Mouse (Mus musculus) lung, postnatal 0 days (tissue): ENCODE data around the gene Kcnk15. TPM values are rescaled to one million over a fixed set of nuclear protein-coding genes. Genes with fewer than 3 reads are reported as not detected.

Experiments used
- ATAC-seq: fragments of 200-750 bp; cut with Nextera tagmentation; 2 replicates; pipeline ENCODE4 v1.8.0; 2017; ENCODE audit warnings: moderate library complexity
- DNase-seq: peaks from one replicate; pipeline ENCODE4 v3.0.0-alpha.2; 2016; ENCODE audit warnings: low spot score
- H3K27ac ChIP-seq: fragments of 300-500 bp; sonication (generic); 2 replicates; pipeline ENCODE4 v1.5.1; 2014; ENCODE audit warnings: antibody characterized with exemption, mild to moderate bottlenecking, low read length, mixed read lengths
- H3K27me3 ChIP-seq: fragments of 300-500 bp; sonication (generic); replicated peaks from 2 replicates; pipeline ENCODE4 v1.6.1; 2014; ENCODE audit warnings: low read length, mixed read lengths; ENCODE audit not compliant: insufficient read depth
- H3K36me3 ChIP-seq: fragments of 300-500 bp; sonication (generic); 2 replicates; pipeline ENCODE4 v1.6.1; 2014; ENCODE audit warnings: low read length, mixed read lengths; ENCODE audit not compliant: insufficient read depth
- H3K4me1 ChIP-seq: fragments of 300-500 bp; sonication (generic); 2 replicates; pipeline ENCODE4 v1.6.1; 2014; ENCODE audit warnings: antibody characterized with exemption, low read depth, low read length, mixed read lengths; ENCODE audit not compliant: insufficient read depth
- H3K4me2 ChIP-seq: fragments of 300-500 bp; sonication (generic); replicated peaks from 2 replicates; pipeline ENCODE4 v1.6.1; 2014; ENCODE audit warnings: low read depth, mild to moderate bottlenecking, low read length, moderate library complexity, mixed read lengths
- H3K4me3 ChIP-seq: fragments of 300-500 bp; sonication (generic); 2 replicates; pipeline ENCODE4 v1.5.1; 2014; ENCODE audit warnings: low read depth, low read length
- H3K9ac ChIP-seq: fragments of 300-500 bp; sonication (generic); replicated peaks from 2 replicates; pipeline ENCODE4 v1.6.1; 2014; ENCODE audit warnings: low read depth, mild to moderate bottlenecking
- H3K9me3 ChIP-seq: fragments of 300-500 bp; sonication (generic); 2 replicates; pipeline ENCODE4 v1.6.1; 2016; ENCODE audit warnings: low read length, mixed read lengths
- CTCF ChIP-seq: IDR thresholded peaks from 2 replicates; pipeline ENCODE4 v1.5.1; 2016; ENCODE audit warnings: antibody characterized with exemption, mild to moderate bottlenecking
- EP300 ChIP-seq: IDR thresholded peaks from 2 replicates; pipeline ENCODE4 v1.6.1; 2016; ENCODE audit warnings: antibody characterized with exemption, mild to moderate bottlenecking, control low read depth
- WGBS: fragments of 180-500 bp; shearing (Covaris S2); extraction: QIAGEN DNeasy Blood & Tissue Kit; methylation state at CpG from one replicate; pipeline ENCODE4 v1.1.7; 2014; 5-methylcytosine and 5-hydroxymethylcytosine counted together
- polyA plus RNA-seq: library from polyadenylated mRNA; unstranded; fragments of >200 nt; fragmentation: Nextera tagmentation; extraction: Ambion mirVana; gene quantifications from 2 replicates; pipeline ENCODE4 v1.2.1, GENCODE M21; 2015

Kcnk15 gene
- polyA plus RNA-seq, 1 experiment from 2014 or later = not detected

GRCm38 (mm10) chr2:163907131-163907530 is 53.7 kb downstream of the Kcnk15 start:
- no peaks in the 10 kb centered on the region for H3K36me3 ChIP-seq
- DNase-seq = no peak
- no peak overlapping the region for H3K27ac ChIP-seq
- no peak for TF ChIP-seq CTCF
- no peak for TF ChIP-seq EP300
- H3K4me2 ChIP-seq = no peak overlapping the region
- H3K9me3 ChIP-seq = no peaks in the 10 kb centered on the region
- H3K9ac ChIP-seq = no peak overlapping the region
- ATAC-seq = no peak
- H3K4me3 ChIP-seq = no peak overlapping the region
- no peaks in the 10 kb centered on the region for H3K27me3 ChIP-seq
- 48% methylated on average over 5 of the region's 5 CpGs for WGBS
- H3K4me1 ChIP-seq = no peaks in the 10 kb centered on the region

Other genes starting within 250 kb of the Kcnk15 start
- 96.7 and 106 TPM in 2 replicates for gene Serinc3, start 208.5 kb upstream of the Kcnk15 start, polyA plus RNA-seq
- gene Pkig, start 195.3 kb upstream of the Kcnk15 start, polyA plus RNA-seq = 95.2 and 106 TPM in 2 replicates
- gene Ada, start 103.4 kb upstream of the Kcnk15 start, polyA plus RNA-seq = 3.2 and 3.6 TPM in 2 replicates
- 2.4 and 2.7 TPM in 2 replicates for gene Ccn5, start 32.8 kb upstream of the Kcnk15 start, polyA plus RNA-seq
- 0.06 and 0.13 TPM in 2 replicates for gene Rims4, start 65.0 kb downstream of the Kcnk15 start, polyA plus RNA-seq
- 263 and 295 TPM in 2 replicates for gene Ywhab, start 141.3 kb downstream of the Kcnk15 start, polyA plus RNA-seq
- gene Pabpc1l, start 171.8 kb downstream of the Kcnk15 start, polyA plus RNA-seq = 0.36 and 0.60 TPM in 2 replicates
- 26.3 and 27.0 TPM in 2 replicates for gene Stk4, start 216.7 kb downstream of the Kcnk15 start, polyA plus RNA-seq
- 27.2 and 30.3 TPM in 2 replicates for gene Tomm34, start 217.5 kb downstream of the Kcnk15 start, polyA plus RNA-seq